In genomic region chr13:119602688-119603331, GRCm38 (mm10) we compare ENCODE assay signal across 10 mouse cellular contexts. TPM values are rescaled to one million over a fixed set of nuclear protein-coding genes. Genes with fewer than 3 reads are reported as not detected.
DNase-seq lines count a peak whose midpoint lies in the region; ATAC-seq and TF ChIP-seq lines count a peak whose summit lies in the region.
"Not testable (repeated sequence)": the region's sequence is repeated elsewhere in the genome, so short reads cannot be mapped to it uniquely, and the experiment has no call there.
"Had no signal": no experiment of that assay in that cellular context is flagged by ENCODE, and none has a peak within 500 bp of the region (broad histone marks: within the 10 kb centered on the region; RNA-seq: fewer than 3 reads in every experiment).

No protein-coding gene starts in this region.

- H3K4me3 ChIP-seq in CH12.LX (replicated peaks in 1 of 3; ENCODE audit: low read depth in 2 of 3, low read length in 2 of 3, poor library complexity in 1 of 3); embryonic facial prominence, embryonic 14.5 days (ENCODE audit: low read depth, low read length); midbrain, embryonic 10.5 days: not testable (repeated sequence)

- TF ChIP-seq RAD21 in CH12.LX (IDR thresholded peaks at IDR 0.05; ENCODE audit: low read depth, low read length): not testable (repeated sequence)

- not testable (repeated sequence) for TF ChIP-seq CTCF in CH12.LX (conservative IDR thresholded peaks at IDR 0.05 in 1 of 2, IDR thresholded peaks at IDR 0.05 in 1 of 2; ENCODE audit: low read depth in 2 of 2, low read length in 2 of 2)

- ATAC-seq in embryonic facial prominence, embryonic 14.5 days (ENCODE audit: low read depth): not testable (repeated sequence)

- not testable (repeated sequence) for H3K9me3 ChIP-seq in CH12.LX (replicated peaks; ENCODE audit: low read length); embryonic facial prominence, embryonic 14.5 days (ENCODE audit: control insufficient read depth, low read length)
- H3K9me3 ChIP-seq in midbrain, embryonic 10.5 days (replicated peaks): peaks cover 13% of the 10 kb centered on the region

- H3K4me1 ChIP-seq in CH12.LX (ENCODE audit: control insufficient read depth in 1 of 2, insufficient read depth in 2 of 2); embryonic facial prominence, embryonic 14.5 days (ENCODE audit: control insufficient read depth, insufficient read depth, low read length); midbrain, embryonic 10.5 days: not testable (repeated sequence)

- intact Hi-C loops in heart, postnatal 14 days (cut with DNase I); left cerebral cortex, postnatal 36 days (cut with DNase I): not testable (repeated sequence)

- not testable (repeated sequence) for H3K27ac ChIP-seq in CH12.LX (ENCODE audit: insufficient read depth, low read depth); embryonic facial prominence, embryonic 14.5 days (replicated peaks; ENCODE audit: low read depth, low read length); midbrain, embryonic 10.5 days (replicated peaks)

- H3K36me3 ChIP-seq in CH12.LX (replicated peaks in 1 of 2; ENCODE audit: control insufficient read depth in 1 of 2, insufficient read depth in 1 of 2, low read length in 1 of 2); embryonic facial prominence, embryonic 14.5 days (ENCODE audit: control insufficient read depth, insufficient read depth, low read length); midbrain, embryonic 10.5 days: not testable (repeated sequence)

- not testable (repeated sequence) for H3K9ac ChIP-seq in CH12.LX (ENCODE audit: insufficient read depth, low read depth); embryonic facial prominence, embryonic 14.5 days (ENCODE audit: low read depth, low read length)

- H3K27me3 ChIP-seq in CH12.LX (replicated peaks); embryonic facial prominence, embryonic 14.5 days (replicated peaks; ENCODE audit: control insufficient read depth, insufficient read depth, low read length); midbrain, embryonic 10.5 days (ENCODE audit: low read depth, poor library complexity, severe bottlenecking): not testable (repeated sequence)

- TF ChIP-seq POLR2A in CH12.LX (IDR thresholded peaks at IDR 0.05; ENCODE audit: low read depth, low read length): not testable (repeated sequence)

- dilution Hi-C loops in CH12.LX (cut with MboI; ENCODE audit: extremely low pct_ligation_motif_present, extremely low pct_unique_long_range_greater_than_20kb, low sequenced_read_pairs): not testable (repeated sequence)

- H3K4me2 ChIP-seq in CH12.LX (ENCODE audit: insufficient read depth, low read depth, poor library complexity, severe bottlenecking); embryonic facial prominence, embryonic 14.5 days (ENCODE audit: low read depth, low read length): not testable (repeated sequence)

- in situ Hi-C loops in CH12.LX (cut with MboI; ENCODE audit: low pct_ligation_motif_present, low pct_unique_long_range_greater_than_20kb, low sequenced_read_pairs): not testable (repeated sequence)

- not testable (repeated sequence) for TF ChIP-seq EP300 in CH12.LX (IDR thresholded peaks at IDR 0.05; ENCODE audit: low read length)

- not testable (repeated sequence) for H3K79me2 ChIP-seq in CH12.LX (replicated peaks; ENCODE audit: control insufficient read depth, extremely low read depth, insufficient read depth, poor library complexity, severe bottlenecking)

- peak; percentile 23 for DNase-seq in CH12.LX (ENCODE audit: extremely low read depth)
- peak; percentile 47 to 55 for DNase-seq in cerebellum, adult 18-20 months
- DNase-seq in embryonic facial prominence, embryonic 14.5 days (ENCODE audit: low spot score): peak; percentile 26
- peak; percentile 58 to 74 for DNase-seq in heart, postnatal 14 days
- peak; percentile 12 to 32 for DNase-seq in left cerebral cortex, postnatal 36 days (ENCODE audit: low spot score in 2 of 2)
- DNase-seq in midbrain, embryonic 10.5 days (ENCODE audit: low spot score): peak; percentile 83
- DNase-seq in spleen, adult 18-20 months: peak; percentile 38 to 45
- peak; percentile 75 for DNase-seq in thymus, postnatal 4 days

- 41% methylated on average over 12 of the region's 13 CpGs for WGBS in embryonic facial prominence, embryonic 14.5 days
- WGBS in midbrain, embryonic 10.5 days: 54% methylated on average over 13 of the region's 13 CpGs

RNA-seq across cellular contexts. Expression of gene Ccl28, which starts 20.8 kb away (rescaled TPM):
- total RNA-seq in CH12.LX (2012; rRNA removed) (0.04 TPM in 2 replicates), CH12.LX (2014; rRNA removed) (0.22 and 0.27 TPM in 2 replicates)
- 0.10 and 0.11 TPM in 2 replicates for polyA plus RNA-seq in CH12.LX (2012; ENCODE audit: insufficient read length, low read depth)
- polyA plus RNA-seq in embryonic facial prominence, embryonic 14.5 days (2014; fragmentation: Nextera tagmentation; extraction: Ambion mirVana): 0.07 TPM in 1 of 2 replicates, not detected in the other
- total RNA-seq in heart, postnatal 14 days (2021): not detected
- under 1 TPM; 0.75 to 0.86 TPM for total RNA-seq in left cerebral cortex, postnatal 36 days (2021)
- 0.10 and 0.11 TPM in 2 replicates for polyA plus RNA-seq in midbrain, embryonic 10.5 days (2016; fragmentation: Nextera tagmentation; extraction: Ambion mirVana)
- polyA plus RNA-seq: CD4-positive, CD25-positive, alpha-beta regulatory T cell, adult 4 months; heart, embryonic 14.5 days had no signal

Comparison
In these comparisons a context has a peak if more than half of its experiments do, and no peak if none do; other contexts are left out.
1. DNase-seq: peak in every context shown above with its lines; median percentile 83 in midbrain, embryonic 10.5 days; 75 in thymus, postnatal 4 days; 66 in heart, postnatal 14 days; 51 in cerebellum, adult 18-20 months; 42 in spleen, adult 18-20 months; 26 in embryonic facial prominence, embryonic 14.5 days; 23 in CH12.LX; 22 in left cerebral cortex, postnatal 36 days.